Mouse (Mus musculus) midbrain, embryonic 12.5 days (tissue): ENCODE data around the gene Afdn. TPM values are rescaled to one million over a fixed set of nuclear protein-coding genes. Genes with fewer than 3 reads are reported as not detected.

Experiments used
- ATAC-seq: fragments of 200-750 bp; cut with Nextera tagmentation; 2 replicates; pipeline ENCODE4 v1.8.0; 2017; ENCODE audit warnings: low read depth, moderate TSS enrichment, moderate library complexity; ENCODE audit not compliant: low FRiP score
- H3K27ac ChIP-seq: fragments of 300-500 bp; sonication (generic); replicated peaks from 2 replicates; pipeline ENCODE4 v1.5.1; 2016; ENCODE audit warnings: mild to moderate bottlenecking
- H3K27me3 ChIP-seq: fragments of 300-500 bp; sonication (generic); 2 replicates; pipeline ENCODE4 v1.6.1; 2016; ENCODE audit warnings: mild to moderate bottlenecking
- H3K36me3 ChIP-seq: fragments of 300-500 bp; sonication (generic); 2 replicates; pipeline ENCODE4 v1.6.1; 2016
- H3K4me1 ChIP-seq: fragments of 300-500 bp; sonication (generic); 2 replicates; pipeline ENCODE4 v1.6.1; 2016
- H3K4me2 ChIP-seq: fragments of 300-500 bp; sonication (generic); replicated peaks from 2 replicates; pipeline ENCODE4 v1.6.1; 2016; ENCODE audit warnings: mild to moderate bottlenecking, moderate library complexity
- H3K4me3 ChIP-seq: fragments of 300-500 bp; sonication (generic); 2 replicates; pipeline ENCODE4 v1.5.1; 2016; ENCODE audit warnings: mild to moderate bottlenecking
- H3K9ac ChIP-seq: fragments of 300-500 bp; sonication (generic); replicated peaks from 2 replicates; pipeline ENCODE4 v1.6.1; 2016; ENCODE audit warnings: mild to moderate bottlenecking, moderate library complexity
- H3K9me3 ChIP-seq: fragments of 300-500 bp; sonication (generic); 2 replicates; pipeline ENCODE4 v1.6.1; 2016; ENCODE audit warnings: mild to moderate bottlenecking
- WGBS: fragments of 180-500 bp; shearing (Covaris S2); methylation state at CpG from one replicate; pipeline ENCODE4 v1.1.7; 2016; 5-methylcytosine and 5-hydroxymethylcytosine counted together
- polyA plus RNA-seq: library from polyadenylated mRNA; unstranded; fragments of >200 nt; fragmentation: Nextera tagmentation; extraction: Ambion mirVana; gene quantifications from 2 replicates; pipeline ENCODE4 v1.2.1, GENCODE M21; 2016

Gene Afdn
- polyA plus RNA-seq = 162 and 176 TPM in 2 replicates

DNA sequence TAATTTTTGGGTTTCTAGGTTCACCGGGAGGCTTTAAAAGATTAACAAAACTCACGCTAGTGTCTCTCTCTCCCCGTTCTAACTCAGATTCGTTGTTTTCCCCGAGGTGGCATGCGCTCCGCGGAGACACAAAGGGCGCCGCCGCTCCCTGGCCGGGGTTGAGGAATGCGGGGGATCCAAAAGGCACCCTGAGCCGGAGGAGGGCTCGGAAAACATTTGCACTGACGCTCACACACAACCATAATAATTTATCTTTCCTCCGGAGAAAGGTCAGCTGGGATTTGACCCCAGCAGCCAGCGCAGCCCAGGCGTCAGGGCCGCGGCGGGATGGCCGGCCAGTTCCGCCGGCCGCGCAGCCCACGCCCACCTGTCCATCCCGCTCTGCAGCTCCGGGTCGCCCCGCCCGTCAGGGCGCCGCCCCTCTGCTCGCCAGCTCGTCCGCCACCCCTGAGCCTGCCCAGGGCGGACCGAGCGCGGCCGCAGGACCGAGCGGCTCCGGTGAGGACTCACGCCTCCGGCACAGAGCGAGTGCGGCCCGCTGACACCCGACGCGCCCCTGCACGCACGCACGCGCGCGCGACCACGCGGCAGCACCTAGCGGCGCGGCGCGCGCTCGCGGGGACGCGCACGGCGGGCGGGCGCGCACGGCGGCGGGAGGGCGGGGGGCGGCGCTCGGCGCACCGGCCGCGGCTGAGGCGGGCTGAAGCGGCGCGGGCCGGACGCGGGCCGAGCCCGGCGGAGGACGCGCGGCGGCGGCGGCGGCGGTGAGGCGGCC is at the start of gene Afdn:
Gene Afdn, plus strand, starts transcription at position 687 of the 775 bp plus-strand sequence.
- Histone ChIP-seq H3K4me3 (peak within 1 kb of the TSS; percentile 97), H3K27me3 (no peaks in the 10 kb centered on the region), H3K27ac (peak within 1 kb of the TSS; percentile 98), H3K36me3 (no peaks in the 10 kb centered on the region), H3K4me2 (peak within 1 kb of the TSS; percentile 97), H3K9me3 (no peaks in the 10 kb centered on the region), H3K4me1 (peaks cover 24% of the 10 kb centered on the region), H3K9ac (peak within 1 kb of the TSS; percentile 97)
- peak; percentile 94 for ATAC-seq
- WGBS = 0% methylated on average over 66 of the region's 108 CpGs

DNA sequence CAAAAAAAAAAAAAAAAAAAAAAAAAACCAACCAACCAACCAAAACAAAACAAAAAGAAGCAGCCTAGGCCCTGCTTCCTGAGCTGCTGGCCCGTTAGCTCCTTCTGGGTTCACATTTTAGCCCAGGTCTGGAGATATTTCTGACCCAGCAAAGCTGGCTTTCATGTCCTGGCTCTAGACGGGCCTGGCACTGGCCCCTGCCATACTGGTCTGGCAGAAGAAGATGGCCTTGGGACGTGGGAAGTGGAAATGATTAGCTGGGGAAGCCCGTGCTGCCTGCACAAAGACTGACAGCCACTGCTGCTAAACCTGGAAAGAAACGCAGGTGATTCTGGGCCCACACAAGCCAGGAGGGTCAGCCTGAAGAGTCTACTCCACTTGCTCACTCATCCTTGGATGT is 49.2 kb upstream of the Afdn start:
- Histone ChIP-seq H3K9me3 (no peaks in the 10 kb centered on the region), H3K36me3 (no peaks in the 10 kb centered on the region), H3K4me1 (no peaks in the 10 kb centered on the region), H3K27ac (no peak overlapping the region), H3K4me3 (no peak overlapping the region), H3K27me3 (no peaks in the 10 kb centered on the region), H3K9ac (no peak overlapping the region), H3K4me2 (no peak overlapping the region)
- ATAC-seq = no peak
- WGBS = 86% methylated on average over 5 of the region's 5 CpGs

DNA sequence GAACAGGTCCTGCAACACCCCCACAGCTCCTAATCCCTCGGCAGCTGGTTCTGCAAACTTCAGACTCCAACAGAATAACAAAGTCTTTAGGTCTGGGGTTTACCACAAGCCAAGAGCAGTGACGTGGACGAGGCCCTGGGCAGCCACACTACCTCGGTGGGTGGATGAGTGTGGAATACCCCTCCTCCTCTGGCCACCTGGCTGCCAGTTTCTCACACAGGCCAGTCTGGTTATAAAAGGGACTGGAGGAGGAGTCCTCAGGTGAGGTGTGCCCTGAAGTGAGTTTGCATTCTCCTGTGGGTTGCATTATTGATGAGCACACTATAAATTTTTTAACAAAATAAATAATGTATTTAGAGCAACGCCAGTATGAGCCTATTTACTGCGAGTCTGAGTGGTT is 48.2 kb upstream of the Afdn start:
- Histone ChIP-seq H3K4me2 (no peak overlapping the region), H3K9me3 (no peaks in the 10 kb centered on the region), H3K36me3 (no peaks in the 10 kb centered on the region), H3K9ac (no peak overlapping the region), H3K27ac (no peak overlapping the region), H3K4me1 (no peaks in the 10 kb centered on the region), H3K27me3 (no peaks in the 10 kb centered on the region), H3K4me3 (no peak overlapping the region)
- 0 out of 2 replicates have a peak, but pooled peaks have one; percentile 31 for ATAC-seq
- 70% methylated on average over 6 of the region's 6 CpGs for WGBS

DNA sequence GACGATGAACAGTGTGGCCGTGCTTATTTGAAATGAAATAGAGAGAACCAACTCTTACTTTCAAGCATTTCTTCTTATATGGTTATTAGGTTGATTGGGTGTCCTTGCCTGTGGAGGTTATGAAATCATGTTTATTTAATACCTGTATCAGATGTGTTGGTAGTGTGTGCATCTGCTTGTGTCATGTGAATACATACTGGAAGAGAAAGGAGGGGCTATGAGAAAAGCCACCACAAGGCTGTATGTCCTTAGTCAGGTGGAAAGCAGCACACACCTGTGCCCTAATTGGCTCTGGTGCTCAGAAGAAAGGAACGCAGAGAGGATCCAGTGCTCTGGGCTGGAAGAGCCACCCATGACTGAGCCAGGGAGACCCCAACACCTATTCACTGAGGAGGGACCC is 47.8 kb upstream of the Afdn start:
- 90% methylated on average over 3 of the region's 3 CpGs for WGBS
- no peaks in the 10 kb centered on the region for H3K9me3 ChIP-seq
- H3K4me1 ChIP-seq = no peaks in the 10 kb centered on the region
- H3K4me2 ChIP-seq = no peak overlapping the region
- H3K27ac ChIP-seq = no peak overlapping the region
- no peak overlapping the region for H3K4me3 ChIP-seq
- ATAC-seq = no peak
- no peak overlapping the region for H3K9ac ChIP-seq
- no peaks in the 10 kb centered on the region for H3K36me3 ChIP-seq
- no peaks in the 10 kb centered on the region for H3K27me3 ChIP-seq

DNA sequence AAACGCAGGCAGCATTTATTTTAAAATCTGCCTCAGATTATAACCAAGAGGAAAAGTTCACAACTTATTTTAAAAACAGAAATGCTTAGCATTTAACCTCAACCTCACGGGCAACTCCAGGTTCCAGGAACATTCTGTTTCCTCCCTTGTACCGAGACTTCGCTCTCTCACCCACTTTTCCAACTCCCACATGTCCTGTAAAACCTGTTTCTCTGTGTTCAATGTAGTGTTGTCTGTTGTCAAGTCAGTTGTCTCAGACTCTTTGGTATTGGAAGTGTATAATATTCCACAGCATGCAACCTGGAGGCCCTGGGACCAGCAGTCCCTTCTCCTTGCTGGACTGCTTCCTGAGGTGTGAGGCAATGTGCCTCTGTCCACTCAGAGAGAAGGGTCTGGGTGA is 46.2 kb upstream of the Afdn start:
- WGBS = 91% methylated on average over 4 of the region's 4 CpGs
- Histone ChIP-seq H3K9ac (no peak overlapping the region), H3K27me3 (no peaks in the 10 kb centered on the region), H3K4me3 (no peak overlapping the region), H3K27ac (no peak overlapping the region), H3K4me2 (no peak overlapping the region), H3K4me1 (no peaks in the 10 kb centered on the region), H3K9me3 (no peaks in the 10 kb centered on the region), H3K36me3 (no peaks in the 10 kb centered on the region)
- ATAC-seq = no peak

- WGBS = 74% methylated on average over 4 of the region's 4 CpGs
These were observed 45.7 kb upstream of the Afdn start for GRCm38 (mm10) chr17:13714654-13715053.

GRCm38 (mm10) chr17:13715511-13715910 is 44.8 kb upstream of the Afdn start:
- WGBS = 78% methylated on average over 9 of the region's 9 CpGs

More at GRCm38 (mm10) chr17:13714654-13715053, 45.7 kb upstream of the Afdn start:
- ATAC-seq = no peak
- Histone ChIP-seq H3K4me2 (no peak overlapping the region), H3K4me1 (no peaks in the 10 kb centered on the region), H3K9me3 (no peaks in the 10 kb centered on the region), H3K4me3 (no peak overlapping the region), H3K36me3 (no peaks in the 10 kb centered on the region), H3K27ac (no peak overlapping the region), H3K9ac (no peak overlapping the region), H3K27me3 (no peaks in the 10 kb centered on the region)

DNA sequence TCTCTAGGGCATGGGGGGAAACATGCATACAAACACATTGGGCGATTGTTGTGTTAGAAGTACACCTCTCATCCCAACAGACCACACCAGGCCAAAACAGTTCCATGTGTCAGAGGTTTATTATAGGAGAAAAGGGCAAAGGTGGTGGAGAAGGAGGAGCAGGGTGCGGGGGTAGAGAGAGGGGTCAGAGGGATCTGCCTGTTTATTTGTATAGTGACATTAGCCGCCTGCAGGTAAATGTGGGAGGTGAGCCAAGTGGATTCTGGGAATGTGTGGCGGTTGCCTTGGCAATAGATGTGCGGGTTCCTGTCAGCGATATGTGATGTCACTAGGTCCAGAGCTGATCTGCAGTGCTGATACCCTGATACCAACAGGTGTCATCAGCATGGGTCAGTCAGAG is 44.0 kb upstream of the Afdn start:
- Histone ChIP-seq H3K4me3 (no peak overlapping the region), H3K9me3 (no peaks in the 10 kb centered on the region), H3K9ac (no peak overlapping the region), H3K27ac (no peak overlapping the region), H3K4me1 (no peaks in the 10 kb centered on the region), H3K4me2 (no peak overlapping the region), H3K36me3 (no peaks in the 10 kb centered on the region), H3K27me3 (no peaks in the 10 kb centered on the region)
- ATAC-seq = no peak
- 90% methylated on average over 6 of the region's 6 CpGs for WGBS

More at GRCm38 (mm10) chr17:13715511-13715910, 44.8 kb upstream of the Afdn start:
- Histone ChIP-seq H3K4me3 (no peak overlapping the region), H3K27me3 (no peaks in the 10 kb centered on the region), H3K4me1 (no peaks in the 10 kb centered on the region), H3K36me3 (no peaks in the 10 kb centered on the region), H3K9ac (no peak overlapping the region), H3K9me3 (no peaks in the 10 kb centered on the region), H3K27ac (no peak overlapping the region), H3K4me2 (no peak overlapping the region)
- no peak for ATAC-seq

DNA sequence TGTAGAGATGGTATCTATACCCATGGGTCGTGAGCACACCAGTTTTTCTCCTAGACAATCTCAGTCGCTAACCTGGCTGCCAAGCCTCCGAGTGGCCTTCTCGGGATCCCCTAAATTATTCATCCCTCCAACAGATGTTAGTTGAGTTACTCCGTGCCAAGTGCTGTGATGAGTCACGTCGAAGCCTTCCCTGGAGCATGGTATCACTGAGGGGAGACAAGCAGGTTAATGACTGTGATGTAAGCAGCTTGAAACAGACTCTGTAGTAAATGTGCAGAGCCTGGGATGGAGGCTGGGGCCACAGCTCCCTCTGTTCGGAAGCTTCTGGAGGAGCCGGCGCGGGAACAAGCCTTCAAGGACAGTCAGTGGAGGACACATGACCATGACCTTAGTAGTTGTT is 42.9 kb upstream of the Afdn start:
- no peaks in the 10 kb centered on the region for H3K36me3 ChIP-seq
- H3K4me2 ChIP-seq = no peak overlapping the region
- no peak overlapping the region for H3K27ac ChIP-seq
- peaks cover 7% of the 10 kb centered on the region for H3K4me1 ChIP-seq
- no peaks in the 10 kb centered on the region for H3K9me3 ChIP-seq
- H3K9ac ChIP-seq = no peak overlapping the region
- WGBS = 95% methylated on average over 11 of the region's 11 CpGs
- no peaks in the 10 kb centered on the region for H3K27me3 ChIP-seq
- no peak overlapping the region for H3K4me3 ChIP-seq
- ATAC-seq = no peak

DNA sequence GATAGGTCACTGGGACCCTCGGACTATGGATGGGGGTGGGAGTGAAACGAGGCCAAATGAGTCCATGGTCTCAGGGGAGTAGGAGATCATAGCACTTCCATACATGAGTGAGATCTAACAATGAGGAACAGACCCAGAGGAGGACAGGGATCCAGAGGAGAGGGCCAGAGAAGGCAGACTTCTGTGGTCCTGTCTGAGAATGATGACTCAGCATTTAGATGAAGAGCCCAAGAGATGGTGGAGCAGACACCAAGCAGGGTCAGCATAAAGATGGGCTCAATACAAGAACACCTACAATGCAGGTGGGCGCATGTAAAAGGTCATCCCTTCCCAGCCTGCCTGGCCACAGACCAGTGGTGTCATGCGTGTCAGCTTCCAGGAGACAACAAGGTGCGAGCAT is 40.2 kb upstream of the Afdn start:
- 91% methylated on average over 5 of the region's 5 CpGs for WGBS
- H3K4me2 ChIP-seq = no peak overlapping the region
- H3K4me1 ChIP-seq = peaks cover 18% of the 10 kb centered on the region
- no peak overlapping the region for H3K27ac ChIP-seq
- no peaks in the 10 kb centered on the region for H3K27me3 ChIP-seq
- H3K36me3 ChIP-seq = no peaks in the 10 kb centered on the region
- H3K9ac ChIP-seq = no peak overlapping the region
- ATAC-seq = no peak
- H3K9me3 ChIP-seq = no peaks in the 10 kb centered on the region
- no peak overlapping the region for H3K4me3 ChIP-seq

DNA sequence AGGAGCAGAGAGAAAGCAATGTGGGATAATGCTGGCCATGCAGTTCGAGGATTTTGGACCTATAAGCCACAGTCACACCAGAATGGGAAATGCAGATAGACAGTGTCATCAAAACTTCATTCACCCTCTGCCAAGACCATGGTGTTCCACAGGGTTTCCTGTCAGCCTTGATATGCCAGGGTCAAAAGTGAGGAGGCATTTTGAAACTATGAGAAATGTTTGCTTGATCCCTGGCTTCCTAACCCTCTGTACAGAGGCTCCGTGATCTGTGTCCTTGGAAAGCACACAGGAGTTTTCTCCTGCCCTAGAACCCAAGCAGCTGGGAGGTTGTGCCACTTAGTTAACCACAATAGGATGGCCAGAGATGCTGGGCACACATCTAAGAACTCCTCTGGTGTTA is 39.0 kb upstream of the Afdn start:
- no peaks in the 10 kb centered on the region for H3K9me3 ChIP-seq
- WGBS = 87% methylated on average over 2 of the region's 2 CpGs
- H3K36me3 ChIP-seq = no peaks in the 10 kb centered on the region
- peak overlapping the region; percentile 64; the same call in 1 of the 2 replicates for H3K27ac ChIP-seq
- peaks cover 19% of the 10 kb centered on the region for H3K4me1 ChIP-seq
- no peaks in the 10 kb centered on the region for H3K27me3 ChIP-seq
- H3K4me2 ChIP-seq = no peak overlapping the region
- no peak overlapping the region for H3K4me3 ChIP-seq
- ATAC-seq = no peak
- H3K9ac ChIP-seq = no peak overlapping the region

DNA sequence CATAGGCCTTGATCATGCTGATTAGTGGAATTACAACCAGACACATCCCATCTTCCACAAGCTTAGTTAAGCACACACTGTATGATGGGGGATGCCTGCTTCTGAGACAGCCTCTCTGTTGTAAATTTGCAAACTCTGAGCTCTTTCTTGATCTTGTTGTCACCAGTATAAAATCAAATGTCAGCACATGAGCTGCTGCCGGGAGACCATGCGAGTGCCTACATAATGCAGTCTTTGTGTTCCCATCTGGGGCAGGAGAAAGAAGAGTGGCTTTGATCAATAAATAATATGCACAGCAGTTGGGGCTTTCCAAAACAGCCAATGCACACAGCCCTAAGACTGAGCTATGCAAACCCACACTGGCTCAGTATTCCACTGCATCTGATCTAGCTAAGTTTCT is 37.9 kb upstream of the Afdn start:
- peak; percentile 78 for ATAC-seq
- Histone ChIP-seq H3K27me3 (no peaks in the 10 kb centered on the region), H3K4me2 (no peak overlapping the region), H3K9me3 (no peaks in the 10 kb centered on the region), H3K4me1 (peaks cover 19% of the 10 kb centered on the region), H3K27ac (peak overlapping the region; percentile 64), H3K4me3 (no peak overlapping the region), H3K36me3 (no peaks in the 10 kb centered on the region), H3K9ac (no peak overlapping the region)
- 14% methylated on average over 2 of the region's 2 CpGs for WGBS
